Mouse (Mus musculus) monocyte, adult 5-6 weeks (primary cell): Measurements from ENCODE around the gene Rap1gap. TPM values are rescaled to one million over a fixed set of nuclear protein-coding genes. Genes with fewer than 3 reads are reported as not detected.

Experiments
- ATAC-seq: fragments of 153-309, 156-312 bp; replicated peaks from 2 replicates; pipeline ENCODE4 v1.8.0; 2017; ENCODE audit warnings: mild to moderate bottlenecking; ENCODE audit not compliant: low TSS enrichment, insufficient number of reproducible peaks, severe bottlenecking, poor library complexity, low FRiP score
- total RNA-seq: library from RNA; stranded (forward); fragments of 200-1000, 200-491, 200-594 nt; gene quantifications from 3 replicates; pipeline ENCODE4 v1.2.3, GENCODE M21; 2017

Gene Rap1gap
- total RNA-seq, 1 experiment from 2014 or later: 2.3 TPM

DNA sequence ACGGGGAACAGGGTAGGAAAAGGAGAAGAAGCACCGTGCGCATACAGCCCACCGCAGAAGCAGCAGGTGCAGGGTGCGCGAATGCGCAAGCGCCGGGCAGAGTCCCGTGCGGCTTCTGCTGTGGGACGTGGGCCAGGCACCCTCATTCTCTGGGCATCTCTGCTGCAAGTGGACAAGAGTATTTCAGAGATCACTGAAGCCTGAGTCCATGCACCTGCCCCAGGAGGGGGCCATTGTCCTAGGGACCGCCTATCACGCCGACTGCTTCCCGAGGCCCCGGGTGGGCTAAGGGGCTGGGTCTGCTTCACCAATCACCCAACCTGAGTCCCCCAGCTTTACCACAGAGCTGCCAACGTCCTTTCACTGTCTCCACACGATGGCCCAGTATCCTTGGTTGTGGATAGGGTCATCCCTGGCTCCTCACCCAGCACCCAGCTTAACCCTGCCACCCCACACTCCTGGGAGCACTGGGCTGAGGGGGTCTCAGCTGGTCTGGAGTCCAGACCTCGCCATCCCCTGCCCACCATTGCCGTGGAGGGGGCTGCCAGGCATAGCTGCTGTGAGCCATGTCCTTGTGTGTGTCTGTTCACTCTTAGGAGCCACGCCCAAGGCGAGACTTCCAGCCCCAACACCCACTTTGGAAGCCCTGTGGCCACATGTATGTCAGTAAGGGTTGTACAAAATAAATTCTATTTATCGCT is 64.8 kb downstream of the Rap1gap start:
- no peak for ATAC-seq

DNA sequence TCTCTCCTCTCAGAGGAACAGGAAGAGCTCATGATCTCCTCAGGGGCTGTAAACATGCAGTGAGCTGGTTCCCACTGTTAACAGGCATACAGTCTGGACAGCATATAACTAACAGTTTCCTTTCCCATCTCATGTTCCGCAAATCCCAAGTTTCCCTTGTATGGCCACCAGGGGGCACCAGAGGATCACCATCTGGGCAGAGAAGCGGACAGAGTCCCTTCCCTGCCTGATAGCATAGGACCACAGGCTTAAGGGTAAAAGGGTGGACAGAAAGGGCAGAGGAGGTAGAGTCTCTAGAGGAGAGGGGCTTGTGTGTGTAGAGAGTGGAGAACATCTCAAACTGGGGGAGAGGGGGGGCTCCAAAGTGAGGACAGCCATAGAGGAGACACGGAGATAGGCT is 65.6 kb downstream of the Rap1gap start:
- peak; percentile 62; the same call in 1 of the 2 replicates for ATAC-seq

DNA sequence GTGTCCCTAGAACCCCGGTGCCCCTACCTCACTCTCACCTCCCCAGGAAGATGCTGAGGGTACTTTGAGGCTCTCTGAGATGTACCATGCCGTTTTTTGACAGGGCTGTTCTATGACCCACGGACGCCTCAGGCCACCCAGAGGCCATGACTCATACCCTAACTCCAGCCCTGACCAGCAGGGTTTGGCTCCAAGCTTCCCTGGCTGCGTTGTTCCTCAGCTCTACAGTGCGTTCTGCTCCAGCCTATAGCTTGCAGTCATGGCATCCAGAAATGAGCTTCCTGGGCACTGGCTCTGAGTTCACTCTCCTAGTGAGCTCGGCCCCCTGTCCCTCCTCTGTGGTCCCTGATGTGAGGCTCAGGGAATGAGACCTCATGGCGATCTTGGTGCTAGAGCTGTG is 66.2 kb downstream of the Rap1gap start:
- ATAC-seq: no peak

DNA sequence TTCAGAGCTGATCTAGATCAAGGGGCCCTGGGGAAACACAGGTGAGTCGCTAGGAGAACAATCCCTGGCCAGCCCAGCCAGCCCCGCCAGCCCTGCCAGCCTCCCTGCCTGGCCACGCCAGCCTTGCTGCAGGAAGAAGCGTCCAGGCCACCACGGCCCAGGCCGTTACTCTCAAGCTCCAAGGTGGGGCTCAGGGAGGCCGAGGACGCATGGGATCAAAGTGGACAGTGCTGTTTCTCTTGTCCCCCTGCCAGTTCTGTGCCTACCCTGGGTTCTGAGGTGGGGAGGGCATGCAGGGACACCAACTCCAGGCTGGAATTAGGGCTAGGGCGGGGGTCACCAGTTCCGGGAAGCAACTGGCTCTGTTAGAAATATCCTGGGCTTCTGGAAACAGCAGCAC is 67.4 kb downstream of the Rap1gap start:
- no peak for ATAC-seq

DNA sequence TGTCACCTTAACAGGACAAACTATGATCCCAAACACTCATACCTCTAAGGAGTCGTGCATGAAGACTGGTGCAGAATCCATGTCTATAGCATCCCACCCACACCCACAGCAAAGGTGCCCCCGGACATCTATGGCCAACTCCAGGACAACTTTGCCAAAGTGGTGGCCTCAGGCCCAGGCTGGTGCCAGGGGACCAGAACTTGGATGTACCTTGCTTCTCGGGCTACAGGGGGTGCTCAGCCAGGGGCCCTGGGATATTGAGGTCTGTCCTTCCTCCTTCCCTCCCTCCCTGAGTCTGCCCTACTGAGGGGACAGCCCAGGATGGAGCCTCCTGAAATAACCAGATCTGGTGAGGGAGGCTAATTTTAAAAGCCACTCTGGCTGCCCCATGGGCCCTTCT is 67.8 kb downstream of the Rap1gap start:
- ATAC-seq: no peak

DNA sequence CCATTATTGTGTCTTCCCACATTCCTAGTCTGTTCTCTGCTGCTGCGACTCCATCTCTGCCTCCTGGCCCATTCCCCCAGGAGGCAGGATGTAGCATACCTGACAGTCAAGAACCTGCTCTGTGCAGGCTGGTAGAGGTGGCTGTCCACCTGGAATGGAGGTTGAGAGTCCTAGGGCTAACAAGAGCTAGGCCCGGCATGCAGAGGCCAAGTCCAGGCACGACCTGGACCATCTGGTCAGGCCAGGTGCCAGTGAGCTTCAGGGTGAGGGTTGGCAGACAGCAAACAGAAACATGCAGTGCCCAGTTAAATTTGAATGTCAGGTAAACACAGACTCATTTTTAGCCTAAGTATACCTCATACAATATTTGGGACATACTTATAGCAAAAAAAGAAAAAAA is 68.4 kb downstream of the Rap1gap start:
- ATAC-seq: no peak

DNA sequence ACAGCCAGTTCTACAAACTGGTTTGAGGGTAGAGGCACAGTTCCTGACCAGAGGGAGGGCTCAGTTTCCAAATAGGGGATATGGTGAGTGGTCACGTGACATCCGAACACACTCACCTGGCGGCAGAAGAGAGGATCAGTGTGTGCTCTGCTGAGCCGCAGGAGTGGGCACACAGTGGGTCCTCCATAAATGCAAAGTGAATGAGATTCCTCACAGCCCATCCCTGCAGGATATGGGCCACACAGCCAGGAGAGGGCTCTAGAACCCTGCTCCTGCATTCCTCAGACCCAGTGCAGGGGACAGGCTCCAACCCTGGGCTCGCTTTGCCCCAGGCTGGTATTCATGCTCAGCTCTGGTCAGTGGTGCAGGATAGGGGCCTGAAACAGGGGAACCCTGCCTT is 68.9 kb downstream of the Rap1gap start:
- no peak for ATAC-seq

DNA sequence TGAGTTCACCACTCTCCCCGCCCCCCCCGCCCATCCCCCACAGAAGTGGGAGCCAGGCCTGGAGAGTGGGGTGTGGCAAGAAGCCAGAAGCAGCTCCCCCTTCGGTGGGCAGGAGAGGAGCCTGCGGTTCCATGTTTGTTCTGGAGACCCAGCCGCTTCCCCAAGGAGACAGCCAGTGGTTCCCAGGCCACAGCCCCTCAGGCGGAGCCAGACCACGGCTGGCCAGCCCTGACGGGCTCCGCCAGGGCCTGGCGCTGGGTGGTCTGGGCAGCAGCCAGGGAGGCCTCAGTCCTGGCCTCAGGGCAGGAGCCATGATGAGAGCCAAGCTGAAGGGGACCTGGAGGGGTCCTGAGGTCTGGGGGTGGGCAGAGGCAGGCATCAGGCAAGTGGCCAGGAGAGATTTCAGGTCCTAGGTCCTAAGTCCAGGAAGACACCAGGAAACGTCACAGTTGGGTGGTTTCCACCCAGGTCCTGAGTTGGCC is 71.7 kb downstream of the Rap1gap start:
- no peak for ATAC-seq

DNA sequence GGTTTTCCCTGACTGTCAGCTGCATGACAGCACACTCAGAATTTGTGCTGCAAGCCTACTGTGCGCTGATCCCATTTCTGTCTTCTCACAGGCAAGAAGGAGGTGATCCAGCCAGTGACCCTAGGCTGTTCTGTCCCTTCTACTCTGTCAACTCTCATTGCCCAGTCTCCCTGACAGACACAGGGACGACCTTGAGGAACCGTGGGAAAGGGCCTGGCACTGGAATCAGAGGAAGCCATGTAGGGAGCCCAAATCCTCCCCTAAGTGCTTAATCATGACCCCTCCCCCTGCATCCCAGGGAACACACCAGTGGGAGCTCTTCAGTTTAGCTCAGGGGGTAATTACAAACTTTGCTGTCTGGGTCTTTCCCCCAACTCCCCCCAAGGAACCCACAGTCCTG is 73.2 kb downstream of the Rap1gap start:
- ATAC-seq: no peak

DNA sequence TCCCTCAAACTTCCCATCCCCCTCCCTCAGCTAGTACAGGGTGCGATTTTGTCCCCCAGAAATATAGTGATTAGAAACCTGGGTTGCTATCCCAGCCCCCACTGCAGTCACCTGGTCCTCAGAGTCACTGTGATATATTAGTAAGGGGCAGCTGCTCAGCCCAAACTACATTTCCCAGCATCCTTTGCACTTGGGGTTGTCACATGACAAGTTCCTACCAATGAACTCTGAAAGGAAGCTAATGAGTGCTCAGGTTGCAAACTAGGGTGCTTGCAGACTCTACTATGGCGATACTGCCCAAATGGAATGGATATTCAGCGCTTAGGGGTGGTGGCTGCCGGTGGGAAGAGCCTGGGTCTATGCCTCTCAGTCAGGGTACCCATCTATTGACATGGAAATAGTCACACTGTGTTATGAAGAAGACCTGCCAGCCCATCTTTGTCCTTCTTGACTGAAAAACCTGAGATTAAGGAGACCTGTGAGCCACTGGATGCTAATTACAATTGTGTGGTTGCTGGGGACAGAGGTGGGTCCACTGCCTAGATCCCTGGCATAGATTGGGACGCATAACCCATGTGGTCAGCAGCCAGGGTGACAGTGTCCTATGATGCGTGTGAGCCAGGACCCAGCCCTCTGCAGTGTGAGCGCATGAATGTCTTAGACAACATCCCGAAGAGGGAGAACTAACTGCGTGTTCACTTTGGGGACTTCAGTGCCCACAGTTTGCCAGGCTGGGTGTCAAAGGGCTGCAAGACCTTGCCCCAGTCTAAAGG is 74.8 kb downstream of the Rap1gap start:
- no peak for ATAC-seq

DNA sequence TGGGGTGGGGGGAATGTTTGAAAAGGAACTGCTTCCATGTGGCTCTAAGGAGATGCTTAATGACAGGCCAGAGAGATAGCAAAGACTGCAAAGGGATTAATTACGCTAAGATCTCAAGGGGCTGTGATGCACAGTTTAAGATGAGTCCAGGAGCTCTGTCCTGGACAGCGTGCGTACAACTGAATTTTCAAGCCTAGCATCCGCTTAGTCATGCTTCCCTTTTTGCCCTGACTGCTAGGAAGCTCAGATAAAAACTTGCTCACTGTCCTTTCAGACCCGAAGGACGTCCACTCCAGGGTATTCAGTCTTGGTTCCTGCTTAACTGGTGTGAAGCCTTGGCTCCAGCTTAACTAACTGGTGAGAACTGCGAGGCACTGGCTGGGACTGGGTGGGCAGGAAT is 75.8 kb downstream of the Rap1gap start:
- no peak for ATAC-seq

DNA sequence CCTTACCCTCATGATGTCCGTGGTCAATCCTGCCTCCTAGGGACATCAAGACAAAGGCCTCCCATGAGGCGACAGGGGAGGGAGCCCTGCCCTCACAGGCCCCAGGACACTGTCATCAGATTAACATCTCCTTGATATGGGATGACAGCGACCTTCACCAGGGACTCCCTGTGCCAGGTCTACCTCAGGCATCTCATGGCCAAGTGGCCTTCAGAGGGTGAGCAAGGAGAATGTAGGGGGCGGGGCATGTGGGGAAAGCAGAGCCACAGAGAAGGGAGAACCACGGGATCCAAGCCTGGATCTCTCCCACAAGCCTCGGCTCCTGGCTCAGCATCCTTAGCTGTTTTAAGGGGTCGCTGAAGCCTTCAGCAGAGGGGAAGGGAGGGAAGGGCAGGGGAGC is 79.3 kb downstream of the Rap1gap start:
- ATAC-seq: no peak

DNA sequence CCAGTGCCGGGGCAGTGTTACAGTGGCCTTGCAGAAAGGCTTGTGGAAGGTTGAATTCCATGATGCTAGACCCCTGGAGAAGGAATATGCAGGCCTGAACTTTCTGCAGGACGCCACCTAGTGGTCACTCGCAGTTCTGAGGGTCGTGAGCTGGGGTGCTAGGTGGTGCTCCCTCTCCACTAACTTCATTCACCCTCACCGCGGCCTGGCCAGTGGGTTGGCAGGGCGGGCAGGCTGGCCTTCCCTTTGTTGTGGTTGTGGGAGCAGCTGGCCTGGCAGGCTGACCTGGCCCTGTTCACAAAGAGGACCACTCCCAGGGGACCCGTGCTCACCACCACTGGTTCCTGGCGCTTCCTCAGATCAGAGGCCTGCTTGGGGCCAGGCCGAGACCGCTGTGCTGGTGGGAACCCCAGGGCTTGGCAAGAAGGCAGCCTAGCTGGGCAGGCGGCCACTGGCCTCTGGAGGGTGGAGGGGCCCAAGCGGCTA is 80.0 kb downstream of the Rap1gap start:
- no peak for ATAC-seq

DNA sequence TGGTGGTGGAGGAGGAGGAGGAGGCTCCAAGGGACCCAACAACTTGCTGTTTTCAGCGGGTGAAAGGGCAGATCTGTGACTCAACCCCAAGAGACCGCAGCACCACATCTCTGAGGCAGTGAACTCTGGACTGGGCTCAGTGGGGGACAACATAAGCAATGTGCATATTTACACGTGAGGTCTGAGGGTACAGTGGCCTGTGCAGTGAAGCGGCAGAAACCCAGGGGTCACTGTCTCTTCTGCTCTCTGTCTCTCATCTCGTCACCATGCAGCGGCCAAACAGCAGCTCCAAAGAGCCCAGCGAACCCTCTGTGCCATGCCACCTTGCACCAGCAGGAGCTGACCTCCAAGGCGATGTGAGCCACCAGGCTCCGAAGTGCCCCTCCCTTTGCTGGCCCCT is 82.6 kb downstream of the Rap1gap start:
- no peak for ATAC-seq

DNA sequence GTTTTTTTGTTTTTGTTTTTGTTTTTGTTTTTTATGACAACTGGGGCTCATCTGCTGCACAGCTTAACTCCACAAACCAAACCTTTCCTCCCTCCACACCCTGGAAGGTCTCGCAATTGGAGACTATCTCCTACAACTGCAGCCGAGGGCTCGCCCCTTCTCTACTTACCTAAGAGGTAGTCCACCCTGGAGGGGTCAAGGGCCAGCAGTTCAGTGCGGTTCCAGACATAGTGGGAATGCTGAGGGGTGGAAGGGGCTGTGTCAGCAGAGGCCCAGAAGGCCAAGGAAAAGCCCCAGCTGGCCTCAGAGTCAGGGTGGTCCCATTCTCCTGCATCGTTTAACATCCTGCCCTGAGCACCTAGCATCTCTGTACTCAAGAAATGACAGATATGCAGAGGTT is 83.1 kb downstream of the Rap1gap start:
- ATAC-seq: no peak

DNA sequence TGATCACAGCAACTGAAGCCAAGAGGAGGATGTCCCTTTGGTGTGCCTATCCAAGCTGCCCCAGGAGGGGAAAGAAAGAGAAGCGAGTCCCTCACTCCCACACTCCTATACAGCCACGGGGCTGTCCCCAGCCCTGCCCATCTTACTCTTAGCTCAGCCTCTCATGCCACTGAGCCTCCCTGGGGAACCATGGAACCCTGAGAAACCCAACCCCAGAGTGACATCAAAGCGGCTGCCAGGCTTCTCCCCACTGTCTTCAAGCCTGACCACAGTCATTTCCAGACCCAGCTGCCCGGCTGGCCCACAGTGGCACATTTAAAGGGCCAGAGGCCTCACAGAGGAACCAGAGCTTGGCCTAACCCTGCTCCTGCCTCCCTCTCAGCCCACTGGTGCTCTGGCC is 84.2 kb downstream of the Rap1gap start:
- no peak for ATAC-seq

DNA sequence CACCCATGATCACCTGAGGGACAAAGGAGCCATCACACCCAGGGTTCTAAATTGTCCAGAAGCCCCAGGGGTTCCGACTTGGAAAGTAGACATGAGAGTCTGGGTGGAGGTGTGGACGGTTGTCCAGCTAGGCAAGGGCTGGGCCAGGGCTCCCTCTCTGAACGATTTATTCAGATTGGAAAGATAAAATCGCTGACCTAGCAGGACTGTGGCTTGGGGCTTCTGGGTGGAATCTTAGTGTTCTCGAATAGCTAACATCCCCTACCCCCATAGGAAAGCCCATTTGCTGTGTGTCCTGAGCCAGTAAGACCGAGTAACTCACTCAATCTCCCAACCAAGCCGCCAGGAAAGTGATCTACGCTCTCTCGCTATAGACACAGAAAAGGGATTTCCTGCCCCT is 85.2 kb downstream of the Rap1gap start:
- no peak for ATAC-seq

DNA sequence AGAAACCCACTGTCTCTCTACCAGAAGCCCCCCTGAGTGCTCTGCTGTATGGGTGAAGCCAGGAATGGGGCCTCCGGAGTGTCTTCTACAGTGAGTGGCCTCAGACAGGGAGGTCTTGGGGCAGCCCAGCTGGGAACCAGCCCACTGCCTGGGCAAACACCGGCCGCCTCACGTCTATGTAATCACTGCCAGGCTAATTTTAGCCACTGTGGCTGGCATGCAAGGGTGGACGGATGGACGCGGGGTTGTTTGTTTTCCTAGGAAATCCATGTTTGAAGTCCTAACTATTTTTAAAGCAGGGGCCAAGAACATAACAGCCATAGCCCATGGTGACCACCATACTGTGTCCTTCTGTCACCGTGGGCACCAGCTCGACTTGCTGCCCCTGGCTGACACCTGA is 85.6 kb downstream of the Rap1gap start:
- no peak for ATAC-seq

DNA sequence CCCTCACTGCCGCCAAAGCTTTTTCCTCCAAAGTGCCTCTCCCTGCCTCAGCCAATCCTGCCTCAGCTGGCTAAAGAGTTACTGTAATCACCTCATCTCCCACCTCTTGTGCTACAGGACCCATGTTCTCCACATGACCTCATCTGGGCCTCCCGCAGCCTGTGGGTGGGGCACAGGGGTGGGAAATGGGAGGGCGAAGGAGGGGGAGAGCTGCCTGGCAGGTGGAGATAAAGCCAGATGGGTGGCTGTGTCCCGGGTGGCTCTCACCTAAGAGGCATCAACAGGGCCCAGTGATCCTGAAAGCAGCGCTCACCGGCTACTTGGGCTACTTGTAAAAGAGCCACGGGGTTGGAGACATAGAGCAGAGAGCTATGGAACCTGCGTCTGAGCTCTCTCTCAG is 86.8 kb downstream of the Rap1gap start:
- ATAC-seq: no peak

DNA sequence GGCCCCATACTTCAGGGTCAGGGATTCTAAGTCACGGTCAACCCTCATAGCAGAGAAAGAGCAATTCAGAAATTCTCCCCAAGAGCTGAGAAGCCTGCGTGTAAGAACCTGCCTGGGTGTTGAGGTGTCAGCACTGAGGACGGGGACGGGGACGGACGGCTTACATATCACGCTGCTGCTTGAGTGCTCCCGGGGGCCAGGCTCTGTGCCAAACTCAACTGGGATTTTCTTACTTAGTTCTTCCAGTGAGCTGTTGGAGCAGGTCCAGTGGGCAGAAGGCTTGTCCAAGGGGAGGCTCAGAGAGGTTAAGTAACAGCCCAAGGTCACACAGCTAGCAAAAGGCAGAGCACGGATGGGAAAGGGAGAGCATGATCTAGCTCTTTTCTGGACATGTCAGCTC is 87.2 kb downstream of the Rap1gap start:
- ATAC-seq: no peak
